Mouse (Mus musculus): Measurements from ENCODE around the gene Ppfibp2. TPM values are rescaled to one million over a fixed set of nuclear protein-coding genes. Genes with fewer than 3 reads are reported as not detected.

Ppfibp2 gene
- polyA plus RNA-seq, 1 experiment from 2014 or later = 12.0 TPM

- Histone ChIP-seq H3K4me1 (peaks cover 7% of the 10 kb centered on the region), H3K9ac (no peak overlapping the region), H3K4me3 (no peak overlapping the region), H3K9me3 (peaks cover 7% of the 10 kb centered on the region; the same call in 1 of the 2 replicates), H3K36me3 (peaks cover 8% of the 10 kb centered on the region; the same call in 1 of the 2 replicates), H3K27me3 (no peaks in the 10 kb centered on the region), H3K27ac (no peak overlapping the region), H3K4me2 (replicated peaks) (no peak overlapping the region)
- 65% methylated on average over 12 of the region's 12 CpGs for WGBS
- no peak for ATAC-seq (ENCODE audit: low FRiP score, low read depth)
These were observed 54.1 kb downstream of the Ppfibp2 start for GRCm38 (mm10) chr7:107648937-107649688.

GRCm38 (mm10) chr7:107649990-107650389, 55.0 kb downstream of the Ppfibp2 start:
- H3K9me3 ChIP-seq = peaks cover 3% of the 10 kb centered on the region; the same call in 1 of the 2 replicates
- 0 out of 2 replicates have a peak, but pooled peaks cover 2% of the 10 kb centered on the region for H3K36me3 ChIP-seq
- peaks cover 7% of the 10 kb centered on the region for H3K4me1 ChIP-seq
- no peak overlapping the region for H3K27ac ChIP-seq
- no peaks in the 10 kb centered on the region for H3K27me3 ChIP-seq
- H3K4me3 ChIP-seq = no peak overlapping the region
- no peak overlapping the region for H3K4me2 ChIP-seq (replicated peaks)
- WGBS = 86% methylated on average over 7 of the region's 7 CpGs
- ATAC-seq (ENCODE audit: low FRiP score, low read depth) = no peak
- H3K9ac ChIP-seq = no peak overlapping the region

GRCm38 (mm10) chr7:107651821-107652220, 56.8 kb downstream of the Ppfibp2 start:
- Histone ChIP-seq H3K4me2 (replicated peaks) (no peak overlapping the region), H3K27ac (no peak overlapping the region), H3K4me1 (peaks cover 7% of the 10 kb centered on the region), H3K27me3 (no peaks in the 10 kb centered on the region), H3K9ac (no peak overlapping the region), H3K36me3 (no peaks in the 10 kb centered on the region), H3K4me3 (no peak overlapping the region), H3K9me3 (no peaks in the 10 kb centered on the region)
- no peak for ATAC-seq (ENCODE audit: low FRiP score, low read depth)
- 23% methylated on average over 1 of the region's 1 CpGs for WGBS

- no peak for ATAC-seq (ENCODE audit: low FRiP score, low read depth)
- Histone ChIP-seq H3K4me2 (replicated peaks) (no peak overlapping the region), H3K9me3 (no peaks in the 10 kb centered on the region), H3K27me3 (no peaks in the 10 kb centered on the region), H3K36me3 (no peaks in the 10 kb centered on the region), H3K4me3 (no peak overlapping the region), H3K9ac (no peak overlapping the region), H3K27ac (no peak overlapping the region), H3K4me1 (peaks cover 1% of the 10 kb centered on the region)
- 86% methylated on average over 6 of the region's 6 CpGs for WGBS
These were observed 61.4 kb downstream of the Ppfibp2 start for GRCm38 (mm10) chr7:107656451-107656850.

- Histone ChIP-seq H3K9ac (no peak overlapping the region), H3K9me3 (no peaks in the 10 kb centered on the region), H3K4me3 (no peak overlapping the region), H3K27me3 (no peaks in the 10 kb centered on the region), H3K4me1 (peaks cover 30% of the 10 kb centered on the region), H3K4me2 (replicated peaks) (no peak overlapping the region), H3K27ac (no peak overlapping the region), H3K36me3 (no peaks in the 10 kb centered on the region)
- 81% methylated on average over 8 of the region's 8 CpGs for WGBS
- ATAC-seq (ENCODE audit: low FRiP score, low read depth) = no peak
These were observed 64.3 kb downstream of the Ppfibp2 start for GRCm38 (mm10) chr7:107659186-107659918.

- peak overlapping the region; percentile 39 for H3K27ac ChIP-seq
- peak; percentile 37 for ATAC-seq (ENCODE audit: low FRiP score, low read depth)
- peaks cover 49% of the 10 kb centered on the region for H3K4me1 ChIP-seq
These were observed 66.3 kb downstream of the Ppfibp2 start for GRCm38 (mm10) chr7:107661189-107661842.

GRCm38 (mm10) chr7:107661843-107662281, 66.9 kb downstream of the Ppfibp2 start:
- H3K27me3 ChIP-seq = no peaks in the 10 kb centered on the region
- H3K27ac ChIP-seq = peak overlapping the region; percentile 39
- no peak overlapping the region for H3K4me2 ChIP-seq (replicated peaks)
- no peak overlapping the region for H3K4me3 ChIP-seq
- ATAC-seq (ENCODE audit: low FRiP score, low read depth) = no peak
- H3K4me1 ChIP-seq = peaks cover 54% of the 10 kb centered on the region
- no peak overlapping the region for H3K9ac ChIP-seq
- no peaks in the 10 kb centered on the region for H3K36me3 ChIP-seq
- 33% methylated on average over 5 of the region's 5 CpGs for WGBS
- no peaks in the 10 kb centered on the region for H3K9me3 ChIP-seq

More at GRCm38 (mm10) chr7:107661189-107661842, 66.3 kb downstream of the Ppfibp2 start:
- 18% methylated on average over 8 of the region's 8 CpGs for WGBS
- H3K4me2 ChIP-seq (replicated peaks) = no peak overlapping the region
- H3K27me3 ChIP-seq = no peaks in the 10 kb centered on the region
- H3K9me3 ChIP-seq = no peaks in the 10 kb centered on the region
- no peaks in the 10 kb centered on the region for H3K36me3 ChIP-seq
- H3K4me3 ChIP-seq = no peak overlapping the region
- H3K9ac ChIP-seq = no peak overlapping the region

GRCm38 (mm10) chr7:107663621-107664020, 68.6 kb downstream of the Ppfibp2 start:
- no peak for ATAC-seq (ENCODE audit: low FRiP score, low read depth)
- H3K9ac ChIP-seq = no peak overlapping the region
- no peak overlapping the region for H3K27ac ChIP-seq
- WGBS = 78% methylated on average over 6 of the region's 6 CpGs
- H3K4me1 ChIP-seq = peaks cover 63% of the 10 kb centered on the region
- no peak overlapping the region for H3K4me2 ChIP-seq (replicated peaks)
- H3K27me3 ChIP-seq = no peaks in the 10 kb centered on the region
- no peak overlapping the region for H3K4me3 ChIP-seq
- no peaks in the 10 kb centered on the region for H3K9me3 ChIP-seq
- H3K36me3 ChIP-seq = no peaks in the 10 kb centered on the region

- H3K4me1 ChIP-seq = peaks cover 63% of the 10 kb centered on the region
- H3K9ac ChIP-seq = peak overlapping the region; percentile 78
- WGBS = 17% methylated on average over 8 of the region's 8 CpGs
These were observed 69.4 kb downstream of the Ppfibp2 start for GRCm38 (mm10) chr7:107664063-107665056.

GRCm38 (mm10) chr7:107665221-107665585, 70.2 kb downstream of the Ppfibp2 start:
- no peaks in the 10 kb centered on the region for H3K27me3 ChIP-seq
- 5% methylated on average over 4 of the region's 4 CpGs for WGBS
- peak overlapping the region; percentile 94 for H3K27ac ChIP-seq
- no peaks in the 10 kb centered on the region for H3K9me3 ChIP-seq
- H3K4me3 ChIP-seq = peak overlapping the region; percentile 53
- peaks cover 63% of the 10 kb centered on the region for H3K4me1 ChIP-seq
- peak; percentile 38 for ATAC-seq (ENCODE audit: low FRiP score, low read depth)
- H3K36me3 ChIP-seq = no peaks in the 10 kb centered on the region
- H3K9ac ChIP-seq = peak overlapping the region; percentile 78
- H3K4me2 ChIP-seq (replicated peaks) = peak overlapping the region; percentile 70

More at GRCm38 (mm10) chr7:107664063-107665056, 69.4 kb downstream of the Ppfibp2 start:
- no peaks in the 10 kb centered on the region for H3K9me3 ChIP-seq
- H3K4me2 ChIP-seq (replicated peaks) = peak overlapping the region; percentile 70
- no peaks in the 10 kb centered on the region for H3K27me3 ChIP-seq
- no peak overlapping the region for H3K4me3 ChIP-seq
- H3K27ac ChIP-seq = peak overlapping the region; percentile 94
- 0 out of 2 replicates have a peak, but pooled peaks have one; percentile 14 for ATAC-seq (ENCODE audit: low FRiP score, low read depth)
- H3K36me3 ChIP-seq = no peaks in the 10 kb centered on the region

Data from limb, embryonic 13.5 days (tissue).